Mouse (Mus musculus) right cerebral cortex, postnatal 14 days (tissue): Measurements from ENCODE around the gene 1700025B11Rik.
"Not testable (repeated sequence)": the region's sequence is repeated elsewhere in the genome, so short reads cannot be mapped to it uniquely, and the experiment has no call there.

Source experiments
- DNase-seq: peaks from one replicate; pipeline ENCODE4 v3.0.0; 2022

1700025B11Rik gene

DNA sequence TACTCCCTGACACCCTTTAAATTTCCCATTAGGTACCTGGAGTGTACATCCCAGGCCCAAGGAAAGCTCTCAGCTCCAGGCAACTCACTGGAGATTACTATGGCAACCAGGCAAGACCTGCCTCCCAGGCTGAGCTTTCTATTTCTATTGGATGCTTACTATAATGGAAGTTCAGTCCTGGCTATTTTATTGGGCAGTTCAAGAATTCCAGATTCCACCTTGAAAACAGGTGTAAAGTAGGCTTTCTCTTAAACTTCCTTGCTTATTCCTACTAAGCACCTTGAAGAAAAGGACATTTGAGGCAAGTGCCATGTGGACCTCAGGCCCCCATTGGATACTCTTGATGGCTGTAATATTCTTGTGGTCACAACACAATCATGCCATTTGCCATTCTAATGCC is at the start of gene 1700025B11Rik:
Gene 1700025B11Rik (minus strand): TSS at position 101 of the 400 bp plus-strand sequence.
- DNase-seq: no peak

DNA sequence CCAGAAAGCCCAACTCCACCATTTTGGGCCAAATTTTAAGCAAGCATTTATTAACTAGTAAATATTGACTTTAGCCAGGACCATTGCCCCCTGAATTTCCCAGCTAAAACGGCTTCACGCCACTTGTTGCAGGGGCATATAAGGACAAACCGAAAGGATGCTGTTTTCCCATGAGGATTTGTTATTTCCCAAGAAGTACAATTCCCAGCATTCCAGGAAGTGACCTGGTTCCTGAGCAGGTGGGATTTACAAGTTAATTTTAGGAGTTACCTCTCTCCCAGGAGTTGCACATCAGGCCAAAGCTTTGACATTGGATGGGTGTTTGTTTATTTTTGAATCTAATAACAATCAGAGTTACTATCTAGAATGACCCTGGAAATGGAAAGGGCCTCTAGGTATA is 44.4 kb upstream of the 1700025B11Rik start:
- DNase-seq: no peak

DNA sequence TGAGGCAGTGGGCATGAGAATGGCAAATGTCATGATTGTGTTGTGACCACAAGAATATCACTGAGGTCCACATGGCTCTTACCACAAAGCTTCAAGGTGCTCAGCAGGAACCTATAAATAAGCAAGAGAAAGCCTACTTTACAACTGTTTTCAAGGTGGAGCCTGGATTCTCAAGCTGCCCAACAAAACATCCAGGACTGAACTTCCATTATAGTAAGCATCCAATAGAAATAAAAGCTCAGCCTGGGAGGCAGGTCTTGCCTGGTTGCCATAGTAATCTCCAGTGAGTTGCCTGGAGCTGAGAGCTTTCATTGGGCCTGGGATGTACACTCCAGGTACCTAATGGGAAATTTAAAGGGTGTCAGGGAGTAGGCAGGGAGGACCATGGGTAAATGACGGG is 37.3 kb upstream of the 1700025B11Rik start, which contains the start of gene Gm36245:
Gene Gm36245 (plus strand): TSS at position 301 of the 400 bp plus-strand sequence.
- DNase-seq: no peak

DNA sequence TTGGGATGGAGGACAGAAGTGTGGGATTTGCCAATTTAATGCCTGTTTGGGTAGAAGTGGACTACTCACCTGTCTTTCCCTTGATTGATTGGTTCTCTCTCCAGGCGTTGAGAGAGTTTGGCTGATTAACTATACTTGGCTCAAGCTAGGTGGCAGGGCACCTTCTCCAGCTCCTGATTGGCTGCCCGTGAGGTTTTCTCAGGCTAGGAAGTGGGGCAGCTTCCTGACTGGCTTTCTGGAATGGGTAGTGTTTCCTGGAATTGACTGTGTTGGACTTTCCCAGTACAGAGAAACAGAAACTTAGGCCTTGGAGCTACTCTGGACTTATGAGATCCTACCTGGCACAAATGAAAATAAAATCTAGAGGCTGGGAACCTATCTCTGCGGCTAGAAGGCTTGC is 36.7 kb upstream of the 1700025B11Rik start:
- DNase-seq: no peak

DNA sequence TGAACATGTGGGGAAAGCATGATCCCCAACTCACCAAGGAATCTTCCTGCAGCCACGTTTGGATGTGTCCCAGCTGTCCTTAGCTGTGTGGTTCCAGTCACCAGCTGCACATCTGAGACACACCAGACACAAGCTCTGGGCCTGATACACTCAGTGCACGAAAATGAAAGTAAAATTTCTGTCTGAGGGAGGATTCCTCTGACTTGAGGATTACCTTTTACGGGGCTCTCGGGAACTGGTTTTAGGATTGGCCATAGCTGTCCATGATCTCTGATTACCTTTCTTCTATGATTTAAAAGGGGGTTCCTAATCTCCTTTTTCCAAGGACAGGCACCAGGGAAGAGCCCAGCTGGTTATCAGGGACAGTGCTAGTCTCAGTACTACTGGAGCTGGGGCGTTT is 34.3 kb upstream of the 1700025B11Rik start, which contains the start of gene Apol10b:
Gene Apol10b (minus strand): TSS at position 165 of the 400 bp plus-strand sequence.
- no peak for DNase-seq

DNA sequence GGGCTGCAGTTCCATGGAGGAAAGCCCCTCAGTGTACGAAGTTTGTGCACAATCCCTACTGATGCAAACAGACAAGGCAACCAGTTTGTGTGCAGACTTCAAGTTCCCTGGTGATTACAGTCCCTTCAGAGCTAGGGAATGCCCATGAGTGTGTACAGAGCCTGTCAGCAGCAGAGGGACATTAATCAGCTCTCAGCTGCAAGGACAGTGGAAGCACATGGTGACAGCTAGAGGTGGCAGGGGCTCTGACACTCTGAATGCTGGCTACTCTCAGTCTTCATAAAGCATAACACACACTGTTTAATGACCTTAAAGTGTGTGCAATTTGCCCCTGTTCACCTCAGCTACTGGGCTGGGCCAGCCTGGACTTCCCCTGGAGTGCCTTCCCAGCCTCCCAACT is 31.9 kb upstream of the 1700025B11Rik start:
- no peak for DNase-seq

DNA sequence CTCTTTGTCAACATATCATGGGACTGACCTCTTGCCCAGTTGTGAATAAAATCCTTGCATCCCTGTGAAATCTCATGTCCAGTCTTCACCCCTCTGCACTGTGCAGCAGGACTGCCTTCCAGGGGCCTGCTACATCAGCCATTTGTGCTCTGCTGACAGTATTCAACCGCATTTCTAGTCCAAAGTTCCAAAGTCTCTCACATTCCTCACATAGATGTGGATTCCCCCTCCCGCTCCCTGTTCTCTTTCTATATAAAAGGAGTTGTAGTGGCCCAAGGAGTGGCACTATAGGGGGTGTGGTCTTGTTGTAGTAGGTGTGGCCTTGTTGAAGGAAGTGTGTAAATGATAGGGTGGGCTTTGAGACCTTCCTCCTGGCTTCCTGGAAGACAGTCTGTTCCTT is 29.2 kb upstream of the 1700025B11Rik start:
- DNase-seq: no peak

DNA sequence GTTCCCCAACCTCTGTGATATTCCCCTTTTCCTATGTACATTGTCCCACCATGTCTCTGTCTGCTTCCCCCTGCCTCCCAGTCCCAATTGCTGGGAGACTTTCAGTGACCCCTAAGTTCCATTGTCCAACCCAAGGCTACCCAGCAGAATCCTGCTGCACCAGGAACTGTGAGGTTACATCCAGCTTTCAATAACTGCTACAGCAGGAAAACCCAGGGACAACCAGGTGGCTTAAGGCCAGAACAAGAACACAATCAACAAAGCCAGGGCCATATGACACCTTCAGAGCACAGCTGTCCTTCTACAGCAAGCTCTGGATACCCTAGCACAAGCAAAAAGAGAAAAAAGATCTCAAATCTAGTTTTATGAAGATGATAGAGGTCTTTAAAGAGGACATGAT is 27.3 kb upstream of the 1700025B11Rik start:
- no peak for DNase-seq

DNA sequence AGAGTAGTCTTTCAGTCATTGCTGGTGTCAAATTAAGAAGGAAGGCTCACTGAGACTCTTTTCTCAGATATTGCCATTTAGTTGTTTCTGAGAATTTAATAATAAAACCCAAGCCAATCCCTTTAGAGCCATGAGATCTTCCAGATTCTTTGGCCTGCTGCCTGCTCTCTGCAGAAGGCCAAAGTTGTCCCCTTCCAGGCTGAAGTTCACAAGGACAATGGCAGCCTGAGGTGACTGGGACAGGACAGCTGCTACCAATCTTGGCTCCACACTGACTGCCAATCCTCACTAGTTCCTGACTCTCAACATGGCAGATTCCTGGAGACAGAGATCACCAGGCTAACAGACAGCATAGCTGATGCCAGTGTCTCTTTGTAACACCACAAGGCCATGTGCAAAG is 25.3 kb upstream of the 1700025B11Rik start:
- DNase-seq: no peak

DNA sequence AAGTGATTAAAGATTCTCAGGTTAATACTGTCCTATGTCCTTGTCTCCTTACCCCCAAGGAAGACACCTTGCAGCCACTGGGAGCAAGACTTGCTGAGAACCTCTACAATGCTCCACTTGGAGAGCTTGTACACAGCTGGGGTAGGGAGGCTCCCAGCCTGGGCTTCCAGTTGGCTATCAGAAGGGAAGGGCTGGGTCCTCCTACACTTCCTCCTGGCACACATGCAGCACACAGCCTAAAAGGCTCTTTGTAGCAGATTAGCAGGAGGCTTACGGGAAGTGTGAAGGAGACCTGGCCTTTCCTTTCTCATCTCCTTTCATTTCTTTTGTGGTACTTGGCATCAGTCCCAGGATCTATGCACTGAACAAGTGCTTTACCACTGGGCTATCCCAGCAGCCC is 20.0 kb upstream of the 1700025B11Rik start:
- DNase-seq: peak; percentile 9

DNA sequence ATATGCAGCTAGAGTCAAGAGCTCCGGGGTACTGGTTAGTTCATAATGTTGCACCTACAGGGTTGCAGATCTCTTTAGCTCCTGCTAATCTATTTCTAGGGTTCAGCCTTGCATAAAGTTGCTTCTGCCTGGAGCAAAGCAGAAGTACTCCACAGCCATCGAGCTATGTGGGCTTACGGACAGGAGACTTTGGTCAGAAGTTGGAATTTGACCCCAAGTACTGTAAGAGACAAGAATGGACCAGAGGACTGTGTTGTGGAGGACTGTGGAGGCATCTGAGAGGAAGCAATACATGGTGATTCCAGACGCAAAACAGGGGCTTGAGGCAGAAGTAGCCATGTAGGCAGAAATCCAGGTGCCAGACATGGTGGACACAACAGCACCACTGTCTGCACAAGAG is 17.6 kb upstream of the 1700025B11Rik start:
- DNase-seq: no peak

DNA sequence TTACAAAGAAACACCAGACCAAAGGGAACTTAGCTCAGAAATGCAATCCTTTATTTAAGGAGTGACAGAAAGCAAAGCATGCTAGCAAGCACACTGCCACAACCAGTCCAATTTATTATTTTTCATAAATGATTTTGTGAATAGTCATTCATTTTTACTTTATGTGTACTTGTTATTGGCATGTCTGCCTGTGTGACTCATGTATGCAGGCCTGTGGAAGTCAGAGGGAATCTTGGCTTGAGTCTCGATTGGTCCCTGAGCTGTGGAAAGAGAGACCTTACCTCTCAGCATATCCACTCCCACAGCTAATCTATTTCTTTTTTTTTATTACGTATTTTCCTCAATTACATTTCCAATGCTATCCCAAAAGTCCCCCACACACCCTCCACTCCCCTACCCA is 17.1 kb upstream of the 1700025B11Rik start:
- DNase-seq: no peak

DNA sequence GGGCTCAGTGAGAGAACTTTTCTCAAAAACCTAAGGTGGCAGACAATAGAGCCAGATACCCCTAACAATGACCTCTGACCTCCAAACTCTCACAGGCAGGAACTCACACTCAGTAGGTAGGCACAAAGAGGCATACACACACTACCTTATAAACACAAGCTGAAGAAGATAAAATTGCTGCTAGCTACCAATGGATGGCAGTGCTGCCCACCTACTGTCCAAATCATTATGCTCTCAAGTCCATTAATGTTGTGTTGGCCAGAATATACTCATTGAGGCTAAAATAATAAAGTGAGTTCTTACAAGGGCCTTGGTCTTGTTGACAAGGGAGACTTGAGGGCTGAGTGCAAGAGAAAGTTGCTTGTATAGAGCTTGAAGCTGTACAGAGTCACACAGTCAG is 1.5 kb upstream of the 1700025B11Rik start:
- DNase-seq: no peak

DNA sequence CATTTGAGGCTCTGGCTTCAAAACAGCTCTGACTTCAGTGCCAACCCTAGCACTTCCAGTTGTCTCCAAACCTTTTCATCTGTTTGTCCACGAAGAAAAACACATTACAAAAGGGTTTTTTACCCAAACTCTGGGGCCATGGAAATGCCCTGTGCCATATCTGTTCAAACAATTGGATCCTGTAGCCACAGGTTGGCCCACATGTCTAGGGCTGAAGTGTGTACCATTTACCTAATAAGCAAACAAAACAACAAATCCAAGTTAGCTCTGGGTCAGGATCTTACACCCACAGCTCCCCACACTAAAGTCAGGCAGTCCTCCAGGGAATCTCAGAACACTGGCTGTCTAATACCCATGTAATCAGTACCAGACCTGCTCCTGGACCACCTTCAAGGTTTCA is 22.5 kb downstream of the 1700025B11Rik start:
- DNase-seq: not testable (repeated sequence)

DNA sequence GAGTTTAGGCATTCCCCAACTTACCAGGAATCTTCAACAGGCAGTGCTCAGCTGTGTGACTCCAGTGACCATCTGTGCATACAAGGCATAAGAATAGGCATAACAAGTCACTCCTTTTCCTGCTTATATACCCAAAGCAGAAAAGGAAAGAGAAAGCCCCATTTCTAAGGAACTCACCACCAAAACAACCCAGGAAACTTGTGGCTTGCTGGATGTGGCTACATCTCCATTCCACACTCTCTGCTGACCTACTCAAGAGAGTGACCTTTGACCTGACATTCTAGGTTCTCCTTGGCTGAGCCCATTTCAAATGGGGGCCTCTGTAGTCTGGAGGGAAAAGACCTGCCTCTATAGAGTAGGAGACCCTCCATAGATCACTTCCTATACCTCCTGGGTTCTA is 28.5 kb downstream of the 1700025B11Rik start, which contains the start of gene Apol7c:
Gene Apol7c (minus strand): TSS at position 101 of the 400 bp plus-strand sequence.
- DNase-seq: no peak

DNA sequence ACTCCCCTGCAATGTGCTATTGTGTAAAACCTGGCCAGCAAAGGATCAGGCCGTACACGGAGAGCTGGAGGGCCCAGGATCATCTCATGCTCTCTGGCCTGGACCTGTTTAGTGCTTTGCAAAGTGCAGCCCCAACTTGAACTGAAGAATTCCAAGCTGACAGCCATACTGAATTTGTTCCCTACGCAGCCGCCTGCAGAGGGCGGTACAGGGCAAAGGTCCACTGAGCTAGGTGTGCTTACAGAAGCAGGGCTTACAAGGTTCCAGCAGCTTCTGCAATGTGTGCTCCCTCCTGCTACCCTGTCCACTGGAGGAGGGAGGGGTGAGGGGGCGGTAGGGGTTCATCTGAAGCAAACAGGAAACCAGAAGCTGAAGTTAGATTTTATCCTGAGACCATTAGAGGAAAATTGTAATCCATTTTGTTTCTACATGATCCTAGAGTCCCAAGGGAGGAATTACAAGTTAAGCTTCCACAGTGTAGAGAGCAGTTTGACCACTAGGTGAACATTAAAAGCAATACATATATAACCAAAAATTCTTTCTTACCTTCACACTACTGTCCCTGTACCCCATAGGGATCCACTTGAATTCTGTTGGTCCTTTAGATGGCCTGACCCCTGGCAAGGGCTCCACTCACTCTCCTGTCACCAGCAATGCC is 38.4 kb downstream of the 1700025B11Rik start:
- peak; percentile 33 for DNase-seq

DNA sequence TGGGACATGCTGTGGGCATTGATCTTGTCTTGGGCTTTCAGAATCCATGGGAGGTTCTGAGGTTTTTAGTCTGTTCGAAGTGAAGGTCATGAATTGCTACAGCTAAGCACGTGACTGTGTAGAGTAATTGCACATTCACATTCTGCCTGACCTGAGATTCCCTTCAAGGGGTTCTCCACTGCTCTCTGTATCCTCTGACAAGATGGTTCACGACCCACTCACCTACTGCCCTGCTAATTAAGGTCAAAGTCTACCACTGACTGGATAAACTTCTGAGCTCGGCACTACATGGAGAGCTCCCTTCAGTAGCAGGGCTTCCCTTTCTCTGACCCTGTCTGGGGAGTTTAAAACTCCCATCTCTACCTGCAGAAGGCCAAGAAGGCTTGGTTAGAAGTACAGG is 41.1 kb downstream of the 1700025B11Rik start:
- not testable (repeated sequence) for DNase-seq
